Mouse (Mus musculus) liver, embryonic 13.5 days (tissue): Measurements from ENCODE around the gene Btbd35f4. TPM values are rescaled to one million over a fixed set of nuclear protein-coding genes. Genes with fewer than 3 reads are reported as not detected.
"Not testable (repeated sequence)": the region's sequence is repeated elsewhere in the genome, so short reads cannot be mapped to it uniquely, and the experiment has no call there.

Experiments used
- ATAC-seq: fragments of 200-750 bp; cut with Nextera tagmentation; 2 replicates; pipeline ENCODE4 v1.8.0; 2017; ENCODE audit warnings: low read depth, mild to moderate bottlenecking, moderate number of reproducible peaks, moderate library complexity
- DNase-seq: peaks from one replicate; pipeline ENCODE4 v3.0.0; 2022
- H3K27ac ChIP-seq: fragments of 300-500 bp; sonication (generic); 2 replicates; pipeline ENCODE4 v1.5.1; 2015; ENCODE audit warnings: moderate library complexity, mild to moderate bottlenecking, inconsistent platforms
- H3K27me3 ChIP-seq: fragments of 300-500 bp; sonication (generic); 2 replicates; pipeline ENCODE4 v1.6.1; 2015; ENCODE audit warnings: mild to moderate bottlenecking, inconsistent platforms
- H3K36me3 ChIP-seq: fragments of 300-500 bp; sonication (generic); 2 replicates; pipeline ENCODE4 v1.6.1; 2015; ENCODE audit warnings: mild to moderate bottlenecking, inconsistent platforms
- H3K4me1 ChIP-seq: fragments of 300-500 bp; sonication (generic); replicated peaks from 2 replicates; pipeline ENCODE4 v1.6.1; 2015; ENCODE audit warnings: inconsistent platforms
- H3K4me2 ChIP-seq: fragments of 300-500 bp; sonication (generic); 2 replicates; pipeline ENCODE4 v1.6.1; 2015; ENCODE audit warnings: inconsistent platforms, mild to moderate bottlenecking, moderate library complexity
- H3K4me3 ChIP-seq: fragments of 300-500 bp; sonication (generic); replicated peaks from 2 replicates; pipeline ENCODE4 v1.5.1; 2015; ENCODE audit warnings: mild to moderate bottlenecking, inconsistent platforms
- H3K9ac ChIP-seq: fragments of 300-500 bp; sonication (generic); 2 replicates; pipeline ENCODE4 v1.6.1; 2015; ENCODE audit warnings: mild to moderate bottlenecking, inconsistent platforms
- H3K9me3 ChIP-seq: fragments of 300-500 bp; sonication (generic); replicated peaks from 2 replicates; pipeline ENCODE4 v1.6.1; 2016; ENCODE audit warnings: inconsistent platforms
- WGBS: fragments of 180-500 bp; shearing (Covaris S2); methylation state at CpG from one replicate; pipeline ENCODE4 v1.1.7; 2015; ENCODE audit not compliant: insufficient replicate concordance; 5-methylcytosine and 5-hydroxymethylcytosine counted together
- polyA plus RNA-seq: library from polyadenylated mRNA; unstranded; fragments of >200 nt; fragmentation: Nextera tagmentation; extraction: Ambion mirVana; gene quantifications from 2 replicates; pipeline ENCODE4 v1.2.1, GENCODE M21; 2015

Btbd35f4 gene
- not detected in 2 replicates for polyA plus RNA-seq

DNA sequence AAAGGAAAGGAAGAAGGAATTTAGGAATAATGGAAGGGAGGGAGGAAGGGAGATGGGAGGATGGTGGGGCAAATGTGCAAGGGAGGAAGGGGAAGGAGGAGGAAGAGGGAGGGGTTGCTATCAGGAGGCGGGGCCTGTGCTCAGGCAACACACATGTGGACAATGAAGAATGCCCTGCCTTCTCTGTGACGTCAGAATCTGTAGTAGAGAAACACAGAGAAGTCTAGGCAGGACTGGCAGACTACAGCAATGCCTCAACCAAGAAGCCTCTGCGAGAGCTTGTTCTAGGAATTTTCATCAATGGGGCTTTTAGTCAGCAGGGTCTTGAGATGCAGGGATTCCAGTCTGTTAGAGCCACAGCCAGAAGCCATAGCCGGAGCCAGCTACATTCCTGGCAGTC is at the start of gene Btbd35f4:
Btbd35f4 (plus strand) TSS at position 301 of the 400 bp plus-strand sequence.
- H3K27ac ChIP-seq, H3K36me3 ChIP-seq, H3K4me2 ChIP-seq, DNase-seq, H3K4me1 ChIP-seq, H3K9me3 ChIP-seq, H3K4me3 ChIP-seq, H3K9ac ChIP-seq, ATAC-seq, H3K27me3 ChIP-seq: not testable (repeated sequence)
- no CpG with 5 or more reads among the region's 4 CpGs for WGBS

DNA sequence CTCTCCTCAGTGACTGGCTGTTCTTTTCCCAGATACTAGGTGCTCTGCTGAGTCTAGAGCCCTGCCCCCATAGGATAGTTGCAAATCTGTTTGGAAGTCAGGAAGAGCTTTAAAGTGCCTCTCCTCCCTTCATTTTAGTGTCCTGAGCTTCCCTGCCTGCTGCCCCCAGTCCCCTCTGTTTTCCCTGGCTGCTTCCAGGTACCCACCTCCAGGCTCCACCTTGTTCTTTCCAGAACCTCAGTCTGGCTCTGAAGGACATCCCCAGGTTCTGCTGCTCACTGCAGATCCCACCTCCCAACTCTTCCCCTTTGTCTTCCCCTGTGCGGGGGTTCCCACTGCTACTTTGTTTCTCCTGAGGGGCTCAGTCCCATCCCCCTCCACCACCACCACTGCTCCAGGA is 39.7 kb downstream of the Btbd35f4 start:
- H3K27me3 ChIP-seq, ATAC-seq, DNase-seq, H3K4me2 ChIP-seq, H3K4me1 ChIP-seq, H3K4me3 ChIP-seq, H3K36me3 ChIP-seq, H3K27ac ChIP-seq, H3K9me3 ChIP-seq, H3K9ac ChIP-seq: not testable (repeated sequence)
- WGBS: no CpG with 5 or more reads among the region's 1 CpGs

Other genes starting within 250 kb of the Btbd35f4 start
- gene Btbd35f27, start 151.6 kb downstream of the Btbd35f4 start, polyA plus RNA-seq: not detected in 2 replicates